Mouse (Mus musculus) heart, embryonic 11.5 days (tissue): ENCODE data around the gene Wdr19. TPM values are rescaled to one million over a fixed set of nuclear protein-coding genes. Genes with fewer than 3 reads are reported as not detected.

Source experiments
- ATAC-seq: fragments of 200-750 bp; cut with Nextera tagmentation; replicated peaks from 2 replicates; pipeline ENCODE4 v1.8.0; 2017; ENCODE audit warnings: moderate library complexity; ENCODE audit not compliant: insufficient number of reproducible peaks, low FRiP score, low TSS enrichment
- H3K27ac ChIP-seq: fragments of 300-500 bp; sonication (generic); 2 replicates; pipeline ENCODE4 v1.5.1; 2014; ENCODE audit warnings: mild to moderate bottlenecking, low read depth, low read length
- H3K27me3 ChIP-seq: fragments of 300-500 bp; sonication (generic); 2 replicates; pipeline ENCODE4 v1.6.1; 2014; ENCODE audit warnings: mild to moderate bottlenecking, low read length, mixed read lengths; ENCODE audit not compliant: control insufficient read depth, insufficient read depth
- H3K36me3 ChIP-seq: fragments of 300-500 bp; sonication (generic); 2 replicates; pipeline ENCODE4 v1.6.1; 2014; ENCODE audit warnings: mild to moderate bottlenecking, low read length, moderate library complexity, mixed read lengths; ENCODE audit not compliant: control insufficient read depth, insufficient read depth
- H3K4me1 ChIP-seq: fragments of 300-500 bp; sonication (generic); 2 replicates; pipeline ENCODE4 v1.6.1; 2014; ENCODE audit warnings: low read length; ENCODE audit not compliant: control insufficient read depth, insufficient read depth
- H3K4me2 ChIP-seq: fragments of 300-500 bp; sonication (generic); 2 replicates; pipeline ENCODE4 v1.6.1; 2014; ENCODE audit warnings: mild to moderate bottlenecking, moderate library complexity
- H3K4me3 ChIP-seq: fragments of 300-500 bp; sonication (generic); 2 replicates; pipeline ENCODE4 v1.5.1; 2014; ENCODE audit warnings: low read depth, low read length
- H3K9ac ChIP-seq: fragments of 300-500 bp; sonication (generic); 2 replicates; pipeline ENCODE4 v1.6.1; 2014; ENCODE audit warnings: mild to moderate bottlenecking, low read depth, low read length, moderate library complexity
- H3K9me3 ChIP-seq: fragments of 300-500 bp; sonication (generic); replicated peaks from 2 replicates; pipeline ENCODE4 v1.6.1; 2016; ENCODE audit warnings: low read length; ENCODE audit not compliant: control insufficient read depth
- WGBS: fragments of 180-500 bp; shearing (Covaris S2); extraction: QIAGEN DNeasy Blood & Tissue Kit; methylation state at CpG from one replicate; pipeline ENCODE4 v1.1.7; 2014; ENCODE audit not compliant: insufficient replicate concordance; 5-methylcytosine and 5-hydroxymethylcytosine counted together
- polyA plus RNA-seq: library from polyadenylated mRNA; unstranded; fragments of >200 nt; fragmentation: Nextera tagmentation; extraction: Ambion mirVana; gene quantifications from 2 replicates; pipeline ENCODE4 v1.2.1, GENCODE M21; 2014

Gene Wdr19
- polyA plus RNA-seq, 1 experiment from 2014 or later: 6.7 TPM

DNA sequence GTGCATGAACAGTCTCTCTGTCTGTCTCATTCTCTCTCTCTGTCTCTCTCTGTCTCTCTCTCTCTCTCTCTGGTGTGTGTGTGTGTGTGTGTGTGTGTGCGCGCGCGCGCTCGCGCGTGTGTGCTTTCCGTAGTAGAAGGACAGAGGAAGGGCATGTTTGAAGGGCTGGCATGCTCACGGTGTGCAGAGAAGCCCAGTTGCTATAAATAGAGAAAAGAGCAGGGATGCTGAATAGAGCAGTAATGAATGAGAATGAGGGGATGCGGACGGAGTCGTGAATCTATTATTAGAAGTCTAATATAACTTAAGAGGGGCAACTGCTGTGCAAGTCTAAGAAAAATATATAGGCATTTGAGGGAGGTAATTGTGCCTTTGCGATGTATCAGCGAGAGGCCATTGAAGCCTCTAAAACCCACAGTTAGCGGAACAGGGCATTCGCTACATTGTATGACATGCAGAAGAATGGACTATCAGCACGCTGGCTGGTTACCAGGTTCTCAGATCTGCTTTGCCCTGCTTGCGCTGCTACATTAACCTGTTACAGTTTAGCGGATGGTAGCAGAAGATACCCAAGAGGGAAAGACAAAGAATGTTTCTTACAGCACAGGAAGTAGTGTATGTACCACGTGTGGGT lies 18.2 kb upstream of the Wdr19 start:
- peaks cover 26% of the 10 kb centered on the region for H3K4me1 ChIP-seq
- no peak for ATAC-seq
- H3K9ac ChIP-seq: no peak overlapping the region
- H3K4me3 ChIP-seq: no peak overlapping the region
- H3K36me3 ChIP-seq: no peaks in the 10 kb centered on the region
- no peaks in the 10 kb centered on the region for H3K9me3 ChIP-seq
- WGBS: 68% methylated on average over 21 of the region's 21 CpGs
- H3K27ac ChIP-seq: peak overlapping the region; percentile 47
- H3K4me2 ChIP-seq: no peak overlapping the region
- H3K27me3 ChIP-seq: no peaks in the 10 kb centered on the region

DNA sequence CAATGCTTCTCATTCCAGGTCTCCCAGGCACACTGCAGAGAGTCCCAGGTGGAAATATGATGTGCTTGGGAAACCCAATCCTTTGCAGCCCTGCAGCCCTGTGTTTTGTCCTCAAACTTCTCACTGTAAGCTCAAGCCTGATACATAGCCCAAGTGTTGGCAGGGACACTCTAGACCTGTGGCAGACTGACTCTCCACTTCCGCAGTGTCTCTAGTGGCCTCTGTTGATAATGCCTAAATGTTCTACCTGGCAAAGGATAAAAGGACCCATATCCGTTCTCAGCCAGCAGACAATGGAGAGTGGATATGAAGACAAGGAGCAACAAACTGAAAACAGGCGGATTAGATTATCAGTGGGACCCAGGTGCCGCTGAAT lies 17.7 kb upstream of the Wdr19 start:
- ATAC-seq: peak; percentile 50; the same call in 1 of the 2 replicates
- no peak overlapping the region for H3K4me3 ChIP-seq
- H3K9me3 ChIP-seq: no peaks in the 10 kb centered on the region
- H3K27ac ChIP-seq: peak overlapping the region; percentile 47
- peaks cover 24% of the 10 kb centered on the region for H3K4me1 ChIP-seq
- H3K27me3 ChIP-seq: no peaks in the 10 kb centered on the region
- H3K9ac ChIP-seq: no peak overlapping the region
- no peaks in the 10 kb centered on the region for H3K36me3 ChIP-seq
- no peak overlapping the region for H3K4me2 ChIP-seq
- WGBS: 63% methylated on average over 4 of the region's 4 CpGs

DNA sequence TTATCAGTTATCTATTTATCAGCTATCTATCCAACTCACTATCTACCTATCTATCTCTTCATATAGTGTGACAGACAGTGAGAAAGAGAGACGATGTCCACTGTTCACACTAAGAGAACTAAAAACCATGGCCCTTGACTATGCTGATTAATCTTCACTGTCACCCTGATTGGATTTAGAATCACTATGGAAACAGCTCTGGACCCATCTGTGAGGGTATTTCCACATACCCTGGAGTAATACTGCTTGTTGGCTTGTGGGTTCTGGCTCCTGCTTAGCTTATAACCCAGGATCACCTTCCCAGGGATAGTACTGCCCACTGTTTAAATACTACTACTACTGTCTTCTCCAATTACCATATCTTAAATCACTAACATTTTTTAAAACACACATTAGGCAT lies 17.2 kb upstream of the Wdr19 start:
- H3K27ac ChIP-seq: no peak overlapping the region
- 72% methylated on average over 1 of the region's 1 CpGs for WGBS
- no peaks in the 10 kb centered on the region for H3K27me3 ChIP-seq
- no peak overlapping the region for H3K4me2 ChIP-seq
- no peak overlapping the region for H3K4me3 ChIP-seq
- no peaks in the 10 kb centered on the region for H3K36me3 ChIP-seq
- no peaks in the 10 kb centered on the region for H3K9me3 ChIP-seq
- no peak for ATAC-seq
- H3K9ac ChIP-seq: no peak overlapping the region
- peaks cover 20% of the 10 kb centered on the region for H3K4me1 ChIP-seq

DNA sequence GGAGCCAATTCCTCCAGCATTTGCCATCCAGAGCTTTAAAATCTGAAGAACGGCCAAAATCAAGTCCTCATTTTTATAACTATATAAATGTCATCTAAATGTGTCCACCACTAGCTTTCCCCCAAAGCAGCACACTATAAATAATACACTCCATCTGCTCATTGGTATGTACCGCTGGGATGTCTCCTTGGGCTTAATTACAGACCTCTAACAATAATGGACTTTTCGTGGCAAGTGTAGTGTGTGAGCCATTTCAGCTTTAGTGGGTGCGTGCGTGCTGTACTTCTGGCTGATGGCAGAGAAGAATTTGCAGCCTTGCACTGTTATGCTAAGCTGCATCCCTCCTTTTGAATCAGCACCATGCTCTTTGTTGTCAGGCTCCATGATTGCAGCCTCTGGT lies 7.9 kb upstream of the Wdr19 start:
- no peaks in the 10 kb centered on the region for H3K27me3 ChIP-seq
- no peak for ATAC-seq
- no peak overlapping the region for H3K4me3 ChIP-seq
- no peak overlapping the region for H3K9ac ChIP-seq
- no peak overlapping the region for H3K4me2 ChIP-seq
- no peaks in the 10 kb centered on the region; the same call in 1 of the 2 replicates for H3K9me3 ChIP-seq
- no peaks in the 10 kb centered on the region for H3K36me3 ChIP-seq
- WGBS: 84% methylated on average over 5 of the region's 5 CpGs
- no peaks in the 10 kb centered on the region for H3K4me1 ChIP-seq
- H3K27ac ChIP-seq: no peak overlapping the region

DNA sequence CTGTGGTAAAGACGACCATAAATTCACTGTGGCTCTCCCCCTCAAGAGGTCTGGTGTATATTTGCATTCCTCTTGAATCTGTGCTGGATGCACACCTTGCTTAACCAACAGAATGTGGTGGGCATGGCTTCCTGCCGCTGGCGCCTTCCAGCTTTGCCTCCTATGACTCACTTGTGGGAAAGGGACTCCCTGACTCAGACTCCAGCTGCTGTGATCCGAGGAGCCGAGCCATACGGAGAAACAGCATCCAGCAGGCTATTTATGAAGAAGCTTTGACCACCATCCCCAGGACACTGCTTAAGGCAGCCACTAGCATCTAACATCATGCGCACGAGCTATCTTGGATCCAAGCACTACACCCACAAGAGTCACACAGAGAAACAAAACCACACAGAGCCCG lies 5.1 kb upstream of the Wdr19 start:
- H3K4me3 ChIP-seq: no peak overlapping the region
- no peak overlapping the region for H3K4me2 ChIP-seq
- H3K27me3 ChIP-seq: no peaks in the 10 kb centered on the region
- no peaks in the 10 kb centered on the region for H3K4me1 ChIP-seq
- 80% methylated on average over 9 of the region's 9 CpGs for WGBS
- no peak overlapping the region for H3K27ac ChIP-seq
- H3K36me3 ChIP-seq: no peaks in the 10 kb centered on the region
- no peaks in the 10 kb centered on the region; the same call in 1 of the 2 replicates for H3K9me3 ChIP-seq
- no peak overlapping the region for H3K9ac ChIP-seq
- no peak for ATAC-seq

DNA sequence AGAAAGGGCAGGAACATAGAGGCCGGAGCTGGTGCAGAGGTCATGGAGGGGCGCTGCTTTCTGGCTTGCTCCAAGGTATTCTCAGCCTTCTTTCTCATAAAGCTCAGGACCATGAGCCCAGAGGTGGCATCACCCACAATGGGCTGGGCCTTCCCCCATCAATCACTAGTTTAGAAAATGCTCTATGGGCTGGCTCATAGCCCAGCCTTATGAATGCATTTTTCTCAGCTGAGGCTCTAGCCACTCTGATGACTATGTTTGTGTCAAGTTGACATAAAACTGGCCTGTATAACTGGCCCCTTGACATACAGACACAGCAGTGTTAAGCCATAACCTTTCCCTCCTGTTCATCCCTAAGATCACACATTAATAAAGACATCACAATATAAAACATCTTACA lies 5.2 kb downstream of the Wdr19 start:
- WGBS: 82% methylated on average over 2 of the region's 2 CpGs
- ATAC-seq: no peak
- Histone ChIP-seq H3K27ac (no peak overlapping the region), H3K36me3 (no peaks in the 10 kb centered on the region), H3K9ac (no peak overlapping the region), H3K9me3 (no peaks in the 10 kb centered on the region), H3K4me2 (no peak overlapping the region), H3K27me3 (no peaks in the 10 kb centered on the region), H3K4me1 (0 out of 2 replicates have a peak, but pooled peaks cover 4% of the 10 kb centered on the region), H3K4me3 (no peak overlapping the region)

DNA sequence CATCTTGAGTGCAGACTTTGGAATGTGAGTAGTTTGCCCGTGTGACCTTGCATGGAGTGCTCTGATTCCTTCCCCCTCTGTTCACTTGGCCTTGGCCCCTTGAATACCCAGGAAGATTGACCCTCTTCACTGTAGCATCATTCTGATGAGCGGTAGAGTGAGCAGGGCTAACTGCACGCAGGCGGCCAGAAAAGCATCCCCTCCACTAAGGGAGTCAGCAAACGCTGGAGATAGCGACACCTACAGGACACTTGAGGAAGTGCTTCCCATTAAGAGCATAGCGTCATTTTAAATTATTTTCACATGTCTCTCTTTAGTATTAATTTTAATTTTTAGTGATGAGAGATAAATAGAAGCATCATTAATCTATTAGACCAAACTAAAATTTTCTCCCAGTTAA lies 13.8 kb downstream of the Wdr19 start:
- Histone ChIP-seq H3K36me3 (no peaks in the 10 kb centered on the region), H3K9me3 (no peaks in the 10 kb centered on the region), H3K4me3 (no peak overlapping the region), H3K27ac (no peak overlapping the region), H3K9ac (no peak overlapping the region), H3K4me2 (no peak overlapping the region), H3K27me3 (no peaks in the 10 kb centered on the region), H3K4me1 (no peaks in the 10 kb centered on the region)
- no peak for ATAC-seq
- whole genome bisulfite sequencing: 19% methylated on average over 7 of the region's 7 CpGs

DNA sequence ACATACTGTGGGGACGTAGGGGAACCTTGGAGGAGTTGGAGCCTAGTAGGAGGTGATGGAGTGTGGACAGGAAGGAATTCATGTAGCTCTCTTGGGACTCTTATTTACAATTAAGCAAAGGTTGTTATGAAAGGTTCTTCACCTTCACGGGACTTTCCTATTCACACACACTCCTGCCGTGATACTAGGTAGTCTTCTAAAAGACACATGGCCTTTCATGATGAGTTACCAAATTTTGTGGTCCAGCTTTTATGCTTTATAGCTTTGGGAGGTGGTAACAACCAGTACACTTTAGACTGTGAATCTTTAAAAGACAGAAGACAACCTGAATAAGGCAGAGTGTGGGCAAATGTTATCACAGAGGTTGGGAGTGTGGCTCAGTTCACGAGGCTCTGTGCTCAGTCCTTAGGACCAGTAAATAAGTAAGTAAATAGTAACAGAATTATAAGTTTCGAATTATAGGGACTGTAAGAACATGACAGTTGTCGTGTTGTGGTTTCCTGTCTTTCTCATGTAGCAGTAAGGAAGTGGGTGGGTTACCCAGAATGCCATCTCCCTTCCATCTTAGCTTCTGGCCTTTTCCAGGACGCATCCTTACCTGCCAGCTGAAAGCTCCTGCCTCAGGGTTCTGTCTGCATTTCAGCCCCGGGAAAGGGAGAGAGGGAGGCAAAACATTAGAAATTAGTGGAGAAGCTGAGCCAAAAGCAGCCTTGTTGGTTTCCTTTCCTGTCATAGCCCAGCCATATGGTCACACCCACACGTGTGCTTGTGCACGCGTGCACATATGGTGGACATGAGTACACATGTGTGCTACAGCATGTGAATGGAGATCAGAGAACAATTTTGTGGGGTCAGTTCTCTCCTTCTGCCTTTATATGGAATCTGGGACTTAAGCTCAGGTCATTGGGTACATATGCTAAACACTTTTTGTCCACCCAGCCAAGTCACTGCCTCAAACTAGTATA lies 18.1 kb downstream of the Wdr19 start:
- H3K4me3 ChIP-seq: no peak overlapping the region
- WGBS: 79% methylated on average over 11 of the region's 11 CpGs
- no peaks in the 10 kb centered on the region for H3K36me3 ChIP-seq
- ATAC-seq: no peak
- no peak overlapping the region for H3K4me2 ChIP-seq
- 0 out of 2 replicates have a peak, but pooled peaks cover 2% of the 10 kb centered on the region for H3K4me1 ChIP-seq
- H3K9ac ChIP-seq: no peak overlapping the region
- no peak overlapping the region for H3K27ac ChIP-seq
- H3K9me3 ChIP-seq: no peaks in the 10 kb centered on the region
- H3K27me3 ChIP-seq: no peaks in the 10 kb centered on the region
